Mouse (Mus musculus): ENCODE measurements at regions not wholly inside any gene's neighbourhood (a gene's known extent, or its start where the extent isn't known, plus 50 kb on each side); places are given as distances from the start of the nearest gene placed in this dataset.

DNA sequence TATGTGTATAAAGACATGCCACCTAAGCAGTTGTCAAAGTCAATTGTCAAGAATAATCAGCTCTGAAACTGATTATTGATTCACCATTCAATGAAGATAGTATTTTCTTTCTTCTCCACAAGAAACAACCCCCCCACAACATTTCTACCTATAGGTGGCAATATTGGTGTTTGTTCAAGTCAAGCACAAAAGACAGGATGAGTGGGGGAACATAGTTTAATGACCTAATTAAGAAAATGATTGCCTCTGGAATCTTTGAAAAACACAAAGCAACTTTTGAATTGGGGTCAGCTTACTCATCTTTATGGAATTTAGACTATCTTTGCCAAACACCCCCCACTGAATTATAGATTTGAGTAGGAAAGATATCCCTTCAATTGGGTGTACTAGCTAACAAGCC is 194.8 kb upstream of the Emcn start:
- H3K9me3 ChIP-seq (ENCODE audit: control insufficient read depth, low read length): no peaks in the 10 kb centered on the region
- no peaks in the 10 kb centered on the region for H3K27me3 ChIP-seq (ENCODE audit: control insufficient read depth, insufficient read depth, low read length)
- H3K4me3 ChIP-seq (ENCODE audit: low read length): no peak overlapping the region
- ATAC-seq (ENCODE audit: low FRiP score, low TSS enrichment): no peak
- H3K27ac ChIP-seq (ENCODE audit: low read depth, low read length): no peak overlapping the region
- H3K4me1 ChIP-seq (ENCODE audit: control insufficient read depth, insufficient read depth, low read length): no peaks in the 10 kb centered on the region
- no peak overlapping the region for H3K4me2 ChIP-seq (replicated peaks; ENCODE audit: low read depth, low read length)
- no peak overlapping the region for H3K9ac ChIP-seq (ENCODE audit: low read depth, low read length)
- H3K36me3 ChIP-seq (ENCODE audit: control insufficient read depth, insufficient read depth, low read length): no peaks in the 10 kb centered on the region

DNA sequence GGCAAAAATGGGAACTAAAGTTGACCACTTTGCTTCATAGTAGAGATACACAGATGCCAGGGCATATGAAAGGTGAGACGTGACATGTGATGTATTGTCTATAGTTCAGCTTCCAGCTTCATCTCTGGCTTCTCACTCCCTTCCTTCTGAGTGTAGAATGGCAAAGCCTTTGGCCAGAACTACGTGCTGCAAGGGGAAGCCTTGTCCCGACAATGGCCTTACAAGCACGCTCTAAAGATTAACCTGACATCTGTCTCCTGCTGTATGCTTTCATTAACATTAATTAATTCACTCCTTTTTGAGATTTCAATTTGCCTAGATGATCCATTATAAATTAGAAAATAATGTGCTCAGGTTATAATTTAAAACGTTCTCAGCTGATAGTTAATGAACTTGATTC is 193.5 kb upstream of the Emcn start:
- Histone ChIP-seq H3K4me2 (replicated peaks; ENCODE audit: low read depth, low read length) (no peak overlapping the region), H3K9ac (ENCODE audit: low read depth, low read length) (no peak overlapping the region), H3K4me3 (ENCODE audit: low read length) (no peak overlapping the region), H3K9me3 (ENCODE audit: control insufficient read depth, low read length) (no peaks in the 10 kb centered on the region), H3K36me3 (ENCODE audit: control insufficient read depth, insufficient read depth, low read length) (no peaks in the 10 kb centered on the region), H3K27ac (ENCODE audit: low read depth, low read length) (no peak overlapping the region), H3K4me1 (ENCODE audit: control insufficient read depth, insufficient read depth, low read length) (no peaks in the 10 kb centered on the region), H3K27me3 (ENCODE audit: control insufficient read depth, insufficient read depth, low read length) (no peaks in the 10 kb centered on the region)
- no peak for ATAC-seq (ENCODE audit: low FRiP score, low TSS enrichment)
- 85% methylated on average over 5 of the region's 5 CpGs for WGBS

- WGBS: 67% methylated on average over 14 of the region's 14 CpGs
- peak; percentile 49; the same call in 1 of the 2 replicates for ATAC-seq (ENCODE audit: low FRiP score, low TSS enrichment)
- Histone ChIP-seq H3K36me3 (ENCODE audit: control insufficient read depth, insufficient read depth, low read length) (no peaks in the 10 kb centered on the region), H3K9me3 (ENCODE audit: control insufficient read depth, low read length) (no peaks in the 10 kb centered on the region), H3K4me3 (ENCODE audit: low read length) (no peak overlapping the region), H3K4me2 (replicated peaks; ENCODE audit: low read depth, low read length) (no peak overlapping the region), H3K27me3 (ENCODE audit: control insufficient read depth, insufficient read depth, low read length) (no peaks in the 10 kb centered on the region), H3K27ac (ENCODE audit: low read depth, low read length) (no peak overlapping the region), H3K9ac (ENCODE audit: low read depth, low read length) (no peak overlapping the region), H3K4me1 (ENCODE audit: control insufficient read depth, insufficient read depth, low read length) (no peaks in the 10 kb centered on the region)
These were observed 190.4 kb upstream of the Emcn start for GRCm38 (mm10) chr3:137150414-137151010.

GRCm38 (mm10) chr3:137151431-137151830 is 189.4 kb upstream of the Emcn start:
- Histone ChIP-seq H3K9ac (ENCODE audit: low read depth, low read length) (no peak overlapping the region), H3K27me3 (ENCODE audit: control insufficient read depth, insufficient read depth, low read length) (no peaks in the 10 kb centered on the region), H3K36me3 (ENCODE audit: control insufficient read depth, insufficient read depth, low read length) (no peaks in the 10 kb centered on the region), H3K4me2 (replicated peaks; ENCODE audit: low read depth, low read length) (no peak overlapping the region), H3K4me1 (ENCODE audit: control insufficient read depth, insufficient read depth, low read length) (no peaks in the 10 kb centered on the region), H3K9me3 (ENCODE audit: control insufficient read depth, low read length) (no peaks in the 10 kb centered on the region), H3K27ac (ENCODE audit: low read depth, low read length) (no peak overlapping the region), H3K4me3 (ENCODE audit: low read length) (no peak overlapping the region)
- no peak for ATAC-seq (ENCODE audit: low FRiP score, low TSS enrichment)
- WGBS: 84% methylated on average over 1 of the region's 1 CpGs

DNA sequence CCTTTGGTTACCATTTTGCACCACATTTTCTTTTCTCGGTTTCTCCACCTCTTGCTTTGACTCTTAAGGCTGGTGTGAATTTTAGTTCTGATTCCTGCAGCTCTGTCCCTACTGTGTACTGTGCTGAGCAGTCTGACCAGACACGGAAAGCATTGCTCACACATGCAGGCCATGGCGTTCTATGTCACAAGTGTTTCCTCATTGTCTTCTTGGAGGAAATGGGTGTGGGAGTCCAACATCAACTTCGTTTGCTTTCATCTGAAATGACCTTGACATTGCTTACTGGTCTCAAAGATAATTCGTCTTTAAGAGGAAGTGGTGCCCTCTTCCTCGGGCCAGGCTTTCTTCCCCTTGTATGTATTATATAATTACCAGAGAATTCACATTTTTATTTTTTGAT is 187.6 kb upstream of the Emcn start:
- WGBS: 66% methylated on average over 6 of the region's 6 CpGs
- ATAC-seq (ENCODE audit: low FRiP score, low TSS enrichment): no peak
- no peak overlapping the region for H3K27ac ChIP-seq (ENCODE audit: low read depth, low read length)

GRCm38 (mm10) chr3:137154200-137155042 is 186.4 kb upstream of the Emcn start:
- no peak overlapping the region for H3K4me2 ChIP-seq (replicated peaks; ENCODE audit: low read depth, low read length)
- no peaks in the 10 kb centered on the region for H3K9me3 ChIP-seq (ENCODE audit: control insufficient read depth, low read length)
- H3K27ac ChIP-seq (ENCODE audit: low read depth, low read length): no peak overlapping the region
- no peak overlapping the region for H3K9ac ChIP-seq (ENCODE audit: low read depth, low read length)
- 82% methylated on average over 9 of the region's 9 CpGs for WGBS
- no peaks in the 10 kb centered on the region for H3K4me1 ChIP-seq (ENCODE audit: control insufficient read depth, insufficient read depth, low read length)
- no peak for ATAC-seq (ENCODE audit: low FRiP score, low TSS enrichment)
- no peak overlapping the region for H3K4me3 ChIP-seq (ENCODE audit: low read length)
- H3K27me3 ChIP-seq (ENCODE audit: control insufficient read depth, insufficient read depth, low read length): no peaks in the 10 kb centered on the region
- H3K36me3 ChIP-seq (ENCODE audit: control insufficient read depth, insufficient read depth, low read length): no peaks in the 10 kb centered on the region

More for the DNA sequence above, 187.6 kb upstream of the Emcn start:
- H3K27me3 ChIP-seq (ENCODE audit: control insufficient read depth, insufficient read depth, low read length): no peaks in the 10 kb centered on the region
- H3K36me3 ChIP-seq (ENCODE audit: control insufficient read depth, insufficient read depth, low read length): no peaks in the 10 kb centered on the region
- H3K9me3 ChIP-seq (ENCODE audit: control insufficient read depth, low read length): no peaks in the 10 kb centered on the region
- no peak overlapping the region for H3K4me3 ChIP-seq (ENCODE audit: low read length)
- H3K4me2 ChIP-seq (replicated peaks; ENCODE audit: low read depth, low read length): no peak overlapping the region
- H3K9ac ChIP-seq (ENCODE audit: low read depth, low read length): no peak overlapping the region
- H3K4me1 ChIP-seq (ENCODE audit: control insufficient read depth, insufficient read depth, low read length): no peaks in the 10 kb centered on the region

- Histone ChIP-seq H3K9ac (ENCODE audit: low read depth, low read length) (no peak overlapping the region), H3K4me2 (replicated peaks; ENCODE audit: low read depth, low read length) (no peak overlapping the region), H3K27me3 (ENCODE audit: control insufficient read depth, insufficient read depth, low read length) (no peaks in the 10 kb centered on the region), H3K9me3 (ENCODE audit: control insufficient read depth, low read length) (no peaks in the 10 kb centered on the region), H3K4me3 (ENCODE audit: low read length) (no peak overlapping the region), H3K4me1 (ENCODE audit: control insufficient read depth, insufficient read depth, low read length) (no peaks in the 10 kb centered on the region), H3K36me3 (ENCODE audit: control insufficient read depth, insufficient read depth, low read length) (no peaks in the 10 kb centered on the region), H3K27ac (ENCODE audit: low read depth, low read length) (no peak overlapping the region)
- WGBS: 96% methylated on average over 3 of the region's 3 CpGs
- ATAC-seq (ENCODE audit: low FRiP score, low TSS enrichment): no peak
These were observed 185.8 kb upstream of the Emcn start for GRCm38 (mm10) chr3:137155043-137155404.

DNA sequence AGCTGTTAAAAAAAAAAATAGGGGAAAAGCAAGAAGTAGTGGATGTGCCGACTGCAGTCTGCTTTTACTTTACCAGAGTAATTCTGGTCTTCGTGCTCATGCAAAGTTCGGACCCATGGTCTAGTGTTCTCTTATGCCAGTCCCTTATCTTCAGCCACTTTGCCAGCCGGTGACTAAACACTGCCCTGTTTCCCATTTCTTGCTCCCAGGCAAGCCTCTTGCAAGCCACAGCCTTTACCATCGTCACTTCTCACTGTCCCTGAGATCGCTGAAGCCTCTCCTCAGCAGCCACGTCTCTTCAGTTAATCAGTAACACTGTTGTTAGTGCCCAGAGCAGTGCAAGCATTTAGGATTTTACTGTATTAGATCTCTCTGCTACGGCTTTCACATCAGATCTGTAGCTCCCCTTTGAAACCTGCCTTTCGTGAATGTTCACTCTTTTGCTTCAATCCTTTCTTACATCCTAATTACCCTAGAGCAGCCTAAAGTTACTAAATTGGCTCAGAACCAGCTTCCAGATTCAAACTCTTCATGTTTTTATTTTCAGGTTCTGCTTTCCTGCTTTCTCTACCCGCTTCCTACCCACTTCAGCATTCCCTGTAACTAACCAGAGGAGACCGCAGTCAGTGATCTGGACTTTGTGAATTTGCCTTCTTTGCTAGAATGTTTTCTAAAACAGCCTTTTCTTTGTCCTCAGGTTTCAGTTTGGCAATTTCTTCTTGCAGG is 184.5 kb upstream of the Emcn start:
- no peaks in the 10 kb centered on the region for H3K27me3 ChIP-seq (ENCODE audit: control insufficient read depth, insufficient read depth, low read length)
- no peaks in the 10 kb centered on the region for H3K9me3 ChIP-seq (ENCODE audit: control insufficient read depth, low read length)
- H3K36me3 ChIP-seq (ENCODE audit: control insufficient read depth, insufficient read depth, low read length): no peaks in the 10 kb centered on the region
- peak; percentile 89 for ATAC-seq (ENCODE audit: low FRiP score, low TSS enrichment)
- H3K9ac ChIP-seq (ENCODE audit: low read depth, low read length): no peak overlapping the region
- no peak overlapping the region for H3K4me3 ChIP-seq (ENCODE audit: low read length)
- H3K4me2 ChIP-seq (replicated peaks; ENCODE audit: low read depth, low read length): peak overlapping the region; percentile 2; the same call in 1 of the 2 replicates
- no peak overlapping the region for H3K27ac ChIP-seq (ENCODE audit: low read depth, low read length)
- H3K4me1 ChIP-seq (ENCODE audit: control insufficient read depth, insufficient read depth, low read length): no peaks in the 10 kb centered on the region
- WGBS: 67% methylated on average over 11 of the region's 11 CpGs

- Histone ChIP-seq H3K4me3 (ENCODE audit: low read length) (no peak overlapping the region), H3K9ac (ENCODE audit: low read depth, low read length) (no peak overlapping the region), H3K27me3 (ENCODE audit: control insufficient read depth, insufficient read depth, low read length) (no peaks in the 10 kb centered on the region), H3K9me3 (ENCODE audit: control insufficient read depth, low read length) (no peaks in the 10 kb centered on the region), H3K27ac (ENCODE audit: low read depth, low read length) (no peak overlapping the region), H3K4me2 (replicated peaks; ENCODE audit: low read depth, low read length) (no peak overlapping the region), H3K4me1 (ENCODE audit: control insufficient read depth, insufficient read depth, low read length) (no peaks in the 10 kb centered on the region), H3K36me3 (ENCODE audit: control insufficient read depth, insufficient read depth, low read length) (no peaks in the 10 kb centered on the region)
- ATAC-seq (ENCODE audit: low FRiP score, low TSS enrichment): no peak
- WGBS: 77% methylated on average over 1 of the region's 1 CpGs
These were observed 151.8 kb upstream of the Emcn start for GRCm38 (mm10) chr3:137189035-137189434.
